Mouse (Mus musculus) layer of hippocampus, adult 11-12 months (tissue): ENCODE results near the gene Ncam1.
A peak's percentile ranks its signal among the peaks of the same experiment; 100 is the strongest.

Experiments
- DNase-seq: peaks from one replicate; pipeline ENCODE4 v3.0.0; 2022; ENCODE audit warnings: low spot score

The Ncam1 gene

DNA sequence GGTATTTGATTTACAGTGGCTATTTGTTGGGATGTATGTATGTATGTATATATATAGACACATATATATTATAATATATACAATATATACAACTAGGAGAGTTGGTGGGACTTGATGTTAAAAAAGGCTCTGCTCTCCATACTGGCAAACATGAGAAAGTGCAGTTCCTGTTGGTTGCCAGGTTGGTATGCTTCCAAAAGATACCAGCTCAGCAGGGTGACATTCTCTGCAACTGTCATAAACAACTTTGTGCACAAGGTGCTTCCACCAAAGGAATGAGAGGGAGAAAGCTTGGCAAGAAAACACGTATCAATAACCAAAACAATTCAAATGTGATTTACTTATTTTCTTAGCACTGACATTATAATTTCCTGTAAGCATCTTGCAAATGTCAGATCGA lies 232.9 kb downstream of the Ncam1 start:
- DNase-seq: no peak

GRCm38 (mm10) chr9:49558941-49559340 lies 239.8 kb downstream of the Ncam1 start:
- DNase-seq: no peak

DNA sequence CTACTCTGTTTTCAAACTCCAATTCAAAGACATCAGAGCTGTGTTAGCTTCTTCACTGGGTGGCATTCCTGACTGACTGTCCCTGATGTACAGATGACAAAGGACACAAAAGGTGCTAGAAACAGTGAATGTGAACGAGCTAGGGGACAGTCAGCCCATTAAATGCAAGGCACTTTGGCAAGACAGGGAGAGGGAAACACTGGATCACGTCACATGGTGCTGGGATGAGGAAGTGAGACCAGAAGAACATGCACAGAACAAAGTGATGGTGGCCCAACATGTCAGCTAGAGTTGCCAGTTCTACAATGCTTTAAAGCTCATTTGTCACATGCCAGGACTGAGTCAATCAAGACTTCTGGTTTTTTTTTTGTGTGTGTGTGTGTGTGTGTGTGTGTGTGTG lies 247.4 kb downstream of the Ncam1 start:
- DNase-seq: no peak

DNA sequence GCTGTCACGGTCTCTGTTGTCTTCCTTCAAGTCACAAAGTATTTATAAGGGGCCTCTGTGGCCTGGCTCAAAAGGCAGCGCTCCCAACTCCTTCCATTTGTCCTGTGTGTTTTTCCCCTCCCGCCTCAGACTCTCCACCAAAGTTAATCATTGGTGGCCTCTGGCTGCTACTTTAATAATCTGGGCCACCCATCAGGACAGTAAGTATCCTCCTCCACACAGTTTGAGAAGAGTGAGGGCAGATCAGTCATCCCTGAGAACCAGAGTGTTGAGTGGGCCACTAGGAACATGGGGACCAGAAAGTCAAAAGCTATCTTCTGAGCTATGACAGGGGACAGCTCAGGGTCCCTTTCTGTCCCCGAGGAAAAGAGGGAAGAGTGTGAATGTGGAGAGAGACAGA lies 256.1 kb downstream of the Ncam1 start:
- no peak for DNase-seq

DNA sequence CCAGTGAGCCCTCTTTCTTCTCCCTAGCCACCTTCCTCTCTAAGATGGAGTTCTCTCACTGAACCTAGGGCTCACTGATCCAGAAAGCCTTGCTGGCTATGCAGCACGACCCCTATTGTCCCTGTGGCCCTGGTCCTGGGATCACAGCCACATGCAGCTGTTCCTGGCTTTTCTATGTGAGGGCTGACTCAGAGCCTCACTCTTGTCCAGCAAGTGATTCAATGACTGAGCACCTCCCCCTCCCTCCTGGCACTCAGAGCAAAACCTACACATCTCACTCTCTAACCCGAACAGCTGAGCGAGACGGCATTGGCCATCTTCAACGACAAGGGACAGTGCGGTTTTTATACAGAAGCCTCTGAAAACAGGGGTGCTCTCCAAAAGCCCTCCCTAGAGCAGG lies 260.9 kb downstream of the Ncam1 start:
- peak; percentile 30 for DNase-seq

DNA sequence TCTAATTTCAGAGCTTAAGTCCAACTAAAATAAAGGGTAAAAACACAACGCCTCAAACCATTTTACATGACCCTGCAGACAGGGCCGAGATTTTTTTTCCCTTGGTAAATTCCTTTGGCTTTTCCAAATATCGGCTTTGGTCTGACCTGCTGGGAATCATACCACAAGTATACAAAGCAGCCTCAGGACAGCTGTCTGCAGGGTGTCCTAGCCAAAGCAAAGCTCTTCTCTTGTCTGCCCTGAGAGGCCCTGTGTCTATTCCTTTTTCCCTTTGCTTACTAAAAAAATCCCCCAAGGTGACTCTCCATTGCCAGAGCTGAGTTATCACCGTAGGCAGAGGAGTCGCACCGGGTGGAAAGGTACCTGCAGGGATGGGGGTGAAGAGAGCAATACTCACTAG lies 262.1 kb downstream of the Ncam1 start:
- DNase-seq: no peak

DNA sequence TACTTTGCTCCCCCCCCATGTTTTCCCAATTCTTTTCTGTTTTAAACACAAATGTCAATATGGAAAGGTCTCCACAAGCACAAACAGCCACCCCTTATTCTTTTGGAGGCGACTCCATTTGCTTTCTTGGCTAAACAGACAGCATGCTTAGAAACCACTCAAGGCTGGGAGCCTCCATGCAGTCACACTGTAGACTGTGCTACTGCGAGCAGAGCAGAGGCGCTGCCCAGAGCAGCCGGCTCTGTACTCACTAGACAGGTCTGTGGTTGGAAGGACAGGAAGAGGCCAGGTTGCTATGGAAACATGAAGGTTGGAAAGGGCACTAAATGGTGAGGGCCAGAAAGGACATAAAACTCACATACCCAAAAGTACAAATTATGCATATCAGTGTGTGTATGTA lies 263.8 kb downstream of the Ncam1 start:
- no peak for DNase-seq

GRCm38 (mm10) chr9:49533912-49534491 lies 264.7 kb downstream of the Ncam1 start:
- no peak for DNase-seq

- no peak for DNase-seq
Observed at GRCm38 (mm10) chr9:49533455-49533854, 265.3 kb downstream of the Ncam1 start.

DNA sequence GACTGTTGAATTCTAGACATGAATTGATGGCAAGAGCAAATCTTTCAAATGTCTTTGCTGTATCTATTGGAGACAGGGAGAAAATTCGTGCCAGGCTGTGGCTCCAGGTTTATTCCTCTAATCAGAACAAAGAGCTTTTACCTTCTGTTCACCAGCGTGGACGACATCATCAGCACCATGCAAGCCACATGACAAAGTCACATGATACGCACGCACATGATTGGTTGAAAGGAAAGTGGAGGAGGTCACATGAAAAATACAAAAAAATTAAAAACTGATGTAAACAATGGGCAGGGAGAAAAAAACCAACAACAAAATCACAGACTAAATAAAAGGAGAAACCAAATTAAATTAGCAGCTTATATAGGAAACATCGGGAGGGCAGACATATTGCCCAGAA lies 266.9 kb downstream of the Ncam1 start:
- no peak for DNase-seq

GRCm38 (mm10) chr9:49531257-49531656 lies 267.5 kb downstream of the Ncam1 start:
- DNase-seq: no peak

DNA sequence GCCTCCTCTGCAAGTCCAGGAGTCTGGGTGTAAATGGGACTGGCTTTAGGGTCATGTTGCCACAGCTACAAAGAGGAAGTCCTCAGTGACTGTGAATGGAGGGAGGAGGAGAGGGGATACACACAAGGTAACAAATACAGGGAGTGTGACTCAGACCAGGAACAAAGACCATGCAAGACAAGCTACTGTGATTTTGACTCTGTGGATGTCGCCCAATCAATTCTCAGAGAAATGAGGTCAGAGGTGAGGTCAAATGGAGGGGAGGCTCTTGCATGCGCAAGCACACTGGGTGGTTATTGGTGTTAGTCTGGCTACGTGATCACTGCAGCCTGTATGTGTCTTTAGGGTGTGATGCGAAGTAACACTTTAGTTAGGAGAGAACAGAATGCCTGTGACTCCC lies 268.0 kb downstream of the Ncam1 start:
- no peak for DNase-seq

DNA sequence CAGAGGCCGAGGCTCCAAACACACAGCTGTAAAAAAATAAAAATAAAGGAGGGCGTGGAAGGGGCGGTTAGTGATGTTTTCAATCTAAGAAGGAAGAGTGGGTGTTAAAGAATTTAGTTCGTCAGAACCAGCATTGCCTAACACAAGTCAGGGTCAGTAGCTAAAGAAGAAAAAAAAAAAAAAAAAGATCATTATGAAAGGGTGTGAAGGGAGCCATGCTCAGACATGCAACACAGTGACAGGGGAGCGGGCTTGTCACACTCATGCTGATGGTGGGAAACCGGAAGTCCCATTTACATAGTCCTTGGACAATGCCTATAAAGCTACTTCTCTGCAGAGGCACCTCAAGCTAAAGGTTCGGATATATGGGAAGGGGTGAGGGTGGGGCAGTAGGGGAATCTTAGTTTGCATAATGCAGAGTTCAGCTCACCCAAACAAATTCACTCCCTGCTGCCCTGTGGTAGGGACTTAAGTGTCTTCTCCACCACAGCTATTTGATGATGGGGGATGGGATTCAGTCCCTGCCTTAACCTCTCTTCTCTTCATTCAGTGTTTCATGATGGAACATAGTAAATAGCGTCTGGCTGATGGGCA lies 269.3 kb downstream of the Ncam1 start:
- DNase-seq: no peak

- peak; percentile 21 for DNase-seq
Observed at GRCm38 (mm10) chr9:49528943-49529342, 269.8 kb downstream of the Ncam1 start.

DNA sequence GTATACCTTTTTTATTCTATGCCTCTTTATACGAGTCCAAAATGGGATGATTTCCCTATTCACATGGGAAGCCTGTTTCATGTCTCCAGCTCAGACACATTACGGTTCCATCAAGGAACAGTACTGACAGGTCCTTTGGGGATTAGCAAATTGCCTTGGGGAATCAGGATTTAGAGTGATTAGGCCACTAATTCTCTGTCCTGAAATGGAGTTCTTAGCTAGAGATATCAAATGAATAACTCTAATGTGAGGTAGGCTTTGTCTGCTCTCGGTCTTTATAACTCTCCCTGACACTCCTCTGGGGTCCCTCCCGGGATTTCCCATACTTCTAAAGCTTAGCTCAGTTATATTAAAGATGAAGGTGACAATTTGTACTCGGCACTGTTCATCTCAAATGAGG lies 270.7 kb downstream of the Ncam1 start:
- DNase-seq: no peak

- peak; percentile 18 for DNase-seq
Observed at GRCm38 (mm10) chr9:49527340-49527739, 271.4 kb downstream of the Ncam1 start.

GRCm38 (mm10) chr9:49524721-49525120 lies 274.0 kb downstream of the Ncam1 start:
- no peak for DNase-seq

DNA sequence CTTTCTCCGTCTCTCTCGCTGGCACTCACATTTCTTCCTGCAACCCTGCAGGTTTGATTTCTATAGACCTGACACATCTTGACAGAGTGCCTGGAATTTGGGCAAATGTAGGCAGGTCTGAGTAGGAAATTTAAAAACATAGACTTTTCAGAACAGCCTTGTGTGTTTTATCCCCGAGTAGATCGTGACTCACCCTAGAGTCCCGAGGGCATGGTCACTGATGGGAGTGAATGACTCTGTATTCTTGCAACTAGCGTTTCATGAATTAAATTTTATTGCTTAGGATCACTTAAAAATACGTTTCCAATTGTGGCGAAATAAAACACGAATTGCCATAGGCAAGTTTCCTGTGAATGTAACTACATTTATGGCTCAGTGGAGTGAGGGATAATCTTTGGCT lies 274.8 kb downstream of the Ncam1 start:
- DNase-seq: no peak

DNA sequence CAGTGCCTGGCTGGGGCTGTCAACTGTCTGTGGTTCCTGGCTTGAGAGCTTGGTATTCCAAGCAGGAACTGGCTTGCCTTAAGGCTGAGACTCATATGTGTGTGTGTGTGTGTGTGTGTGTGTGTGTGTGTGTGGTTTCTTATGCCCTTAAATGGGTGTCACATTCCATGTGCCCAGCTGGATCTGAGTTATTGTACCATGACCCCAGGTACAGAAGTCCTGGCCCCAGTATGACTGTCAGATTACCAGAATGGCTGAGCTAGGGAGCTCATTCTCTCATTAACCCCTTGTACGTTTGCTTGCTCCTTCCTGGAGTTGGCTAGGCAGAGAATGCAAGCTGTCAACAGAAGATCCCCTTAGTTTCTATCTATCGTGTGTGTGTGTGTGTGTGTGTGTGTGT lies 284.4 kb downstream of the Ncam1 start:
- no peak for DNase-seq

DNA sequence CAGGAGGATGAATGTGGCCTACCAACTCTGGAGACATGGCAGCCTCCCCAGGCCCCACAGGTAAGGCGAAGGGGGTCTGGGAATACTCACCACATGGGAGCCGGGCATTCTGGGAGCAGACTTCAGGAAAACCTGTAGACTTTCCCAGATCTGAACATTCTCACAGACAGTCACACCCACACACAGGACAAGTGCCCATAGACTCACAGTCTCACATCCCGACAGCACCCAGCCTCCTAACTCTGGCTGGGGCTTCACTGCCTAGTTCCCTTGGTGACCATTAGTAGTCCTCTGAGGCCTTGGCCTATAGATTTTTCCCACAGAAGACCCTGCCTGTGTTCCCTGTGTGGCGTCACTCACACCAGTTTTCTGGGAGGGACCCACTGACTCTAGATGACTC lies 288.1 kb downstream of the Ncam1 start:
- DNase-seq: no peak

DNA sequence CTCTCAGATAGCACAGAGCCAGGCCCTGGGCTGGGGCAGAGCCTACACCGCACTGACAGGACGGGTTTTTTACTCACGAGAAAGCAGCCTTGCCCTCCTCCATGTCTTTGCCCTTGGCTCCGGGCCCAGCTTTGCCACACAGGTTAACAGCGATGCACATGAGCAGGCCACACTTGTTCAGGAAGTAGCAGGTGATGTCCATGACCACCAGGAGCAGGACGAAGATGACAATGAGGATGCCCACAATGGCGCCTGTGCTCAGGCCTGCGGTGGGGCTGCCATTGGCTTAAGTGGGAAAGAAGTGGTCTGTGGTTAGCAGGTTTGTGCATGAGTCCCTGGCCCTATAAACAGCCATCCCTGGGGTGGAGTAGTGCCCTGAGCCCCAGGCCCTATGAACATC lies 289.1 kb downstream of the Ncam1 start:
- no peak for DNase-seq

GRCm38 (mm10) chr9:49509094-49509493 lies 289.6 kb downstream of the Ncam1 start:
- no peak for DNase-seq

DNA sequence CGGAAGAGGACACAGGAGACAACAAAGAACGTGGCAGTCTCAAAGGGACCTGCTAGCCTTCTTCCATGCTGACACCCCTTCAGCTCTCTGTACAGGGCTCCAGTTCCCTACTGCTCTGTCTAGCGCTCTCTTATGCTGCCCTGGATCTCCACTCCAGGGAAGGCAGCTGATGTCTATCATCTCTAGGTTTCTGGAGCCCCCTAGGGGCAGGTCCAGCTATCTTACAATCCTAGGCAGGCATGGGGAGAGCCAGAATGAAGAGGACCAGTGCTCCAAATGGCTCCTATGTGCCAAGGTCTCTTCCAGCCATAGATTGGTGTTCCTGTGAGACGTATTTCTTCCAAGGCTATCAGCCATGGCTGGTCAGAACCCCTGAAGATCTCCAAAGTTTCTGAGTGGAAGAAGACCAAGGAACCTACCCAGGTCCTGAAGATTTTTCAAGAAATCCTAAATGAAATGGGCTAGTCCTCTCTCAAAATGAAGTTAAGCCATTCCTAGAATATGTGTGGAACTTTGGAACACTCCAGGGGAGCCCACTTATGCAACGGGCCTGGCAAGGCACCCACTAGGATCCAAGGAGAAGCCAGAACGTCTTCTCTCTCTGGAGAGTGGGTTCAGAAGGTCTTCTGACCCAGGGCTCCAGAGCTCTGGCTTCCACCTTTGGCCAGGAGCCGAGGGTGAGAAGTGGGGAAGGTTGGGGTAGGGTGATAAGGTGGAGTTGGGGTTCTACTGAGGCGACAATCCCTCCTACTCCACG lies 290.7 kb downstream of the Ncam1 start:
- DNase-seq: no peak

- no peak for DNase-seq
Observed at GRCm38 (mm10) chr9:49504658-49505057, 294.1 kb downstream of the Ncam1 start.
